Mouse (Mus musculus): ENCODE measurements around the gene Vps45.
A peak's percentile ranks its signal among the peaks of the same experiment; 100 is the strongest.

GRCm38 (mm10) chr3:95994381-95994846 is 63.9 kb downstream of the Vps45 start:
- TF ChIP-seq POLR2A (IDR thresholded peaks at IDR 0.05; ENCODE audit: borderline replicate concordance, extremely low read depth, low read depth, low read length) (peak; percentile 23; the same call in 1 of the 2 replicates), CTCF (IDR thresholded peaks at IDR 0.05; ENCODE audit: insufficient read depth, low read length) (no peak)

Measured in lung, adult 2 months (tissue).